Mouse (Mus musculus) frontal cortex, postnatal 25 days (tissue): ENCODE data around the gene Gm4763.
"Not testable (repeated sequence)": the region's sequence is repeated elsewhere in the genome, so short reads cannot be mapped to it uniquely, and the experiment has no call there.

Experiments
- DNase-seq, 2 experiments: peaks; one replicate each; pipeline ENCODE4 v3.0.0; 2022; ENCODE audit warnings: low spot score in 2 of 2

The Gm4763 gene

GRCm38 (mm10) chr7:24726808-24727207 lies at the start of gene Gm4763:
Gene Gm4763 (minus strand): TSS chr7:24726908.
- not testable (repeated sequence) for DNase-seq

- no peak for DNase-seq
These were observed 49.4 kb upstream of the Gm4763 start for GRCm38 (mm10) chr7:24776145-24776544.

GRCm38 (mm10) chr7:24773942-24774535 lies 47.3 kb upstream of the Gm4763 start:
- no peak for DNase-seq

- no peak for DNase-seq
These were observed 44.7 kb upstream of the Gm4763 start for GRCm38 (mm10) chr7:24771361-24771760.

GRCm38 (mm10) chr7:24762574-24762973 lies 35.9 kb upstream of the Gm4763 start:
- no peak for DNase-seq

GRCm38 (mm10) chr7:24761161-24761560 lies 34.5 kb upstream of the Gm4763 start:
- DNase-seq = no peak

- DNase-seq = no peak
These were observed 33.5 kb upstream of the Gm4763 start, which contains the start of gene Cd177 for GRCm38 (mm10) chr7:24760211-24760610. Gene Cd177 (minus strand): TSS chr7:24760311.

GRCm38 (mm10) chr7:24758520-24758919 lies 31.8 kb upstream of the Gm4763 start:
- no peak for DNase-seq

GRCm38 (mm10) chr7:24753476-24753875 lies 26.8 kb upstream of the Gm4763 start:
- DNase-seq = no peak

- no peak for DNase-seq
These were observed 24.9 kb upstream of the Gm4763 start for GRCm38 (mm10) chr7:24751610-24752009.

GRCm38 (mm10) chr7:24750695-24751094 lies 24.0 kb upstream of the Gm4763 start:
- DNase-seq = no peak

GRCm38 (mm10) chr7:24735970-24736670 lies 9.4 kb upstream of the Gm4763 start:
- DNase-seq = no peak

GRCm38 (mm10) chr7:24715039-24715438 lies 11.7 kb downstream of the Gm4763 start:
- no peak for DNase-seq

- no peak for DNase-seq
These were observed 17.8 kb downstream of the Gm4763 start, which contains the start of gene BC049730 for GRCm38 (mm10) chr7:24708832-24709292. Gene BC049730 (plus strand): TSS chr7:24709242.

- not testable (repeated sequence) for DNase-seq
These were observed 23.9 kb downstream of the Gm4763 start for GRCm38 (mm10) chr7:24702841-24703240.

GRCm38 (mm10) chr7:24697891-24698290 lies 28.8 kb downstream of the Gm4763 start:
- DNase-seq = not testable (repeated sequence)

- DNase-seq = not testable (repeated sequence)
These were observed 34.0 kb downstream of the Gm4763 start for GRCm38 (mm10) chr7:24692693-24693092.

GRCm38 (mm10) chr7:24687519-24687918 lies 39.2 kb downstream of the Gm4763 start:
- not testable (repeated sequence) for DNase-seq

- DNase-seq = not testable (repeated sequence)
These were observed 42.6 kb downstream of the Gm4763 start for GRCm38 (mm10) chr7:24684121-24684520.

GRCm38 (mm10) chr7:24676575-24676974 lies 50.1 kb downstream of the Gm4763 start, which contains the start of gene Tex101:
Gene Tex101 (minus strand): TSS chr7:24676675.
- DNase-seq = no peak

- DNase-seq = no peak
These were observed 54.7 kb downstream of the Gm4763 start for GRCm38 (mm10) chr7:24671944-24672439.
